Mouse (Mus musculus) megakaryocyte progenitor cell, adult 5-6 weeks (primary cell): ENCODE measurements around the gene Mydgf. TPM values are rescaled to one million over a fixed set of nuclear protein-coding genes. Genes with fewer than 3 reads are reported as not detected.

Source experiments
- ATAC-seq: replicated peaks from 2 replicates; pipeline ENCODE4 v1.8.0; 2016; ENCODE audit warnings: mild to moderate bottlenecking, moderate TSS enrichment, inconsistent platforms; ENCODE audit not compliant: poor library complexity
- total RNA-seq, 2 experiments: library from RNA; stranded (forward) in 1 of 2; stranded (reverse) in 1 of 2; fragments of 157-497, 149-512 nt in 1 of 2; fragments of 200-1000 nt in 1 of 2; gene quantifications; 2 replicates each; pipeline versions ENCODE4 v1.2.3 to v1.2.4; 2015 to 2017

Mydgf gene
- 55.1 and 56.1 TPM in 2 replicates for total RNA-seq (2015)
- total RNA-seq (2017): 50.4 and 57.1 TPM in 2 replicates

DNA sequence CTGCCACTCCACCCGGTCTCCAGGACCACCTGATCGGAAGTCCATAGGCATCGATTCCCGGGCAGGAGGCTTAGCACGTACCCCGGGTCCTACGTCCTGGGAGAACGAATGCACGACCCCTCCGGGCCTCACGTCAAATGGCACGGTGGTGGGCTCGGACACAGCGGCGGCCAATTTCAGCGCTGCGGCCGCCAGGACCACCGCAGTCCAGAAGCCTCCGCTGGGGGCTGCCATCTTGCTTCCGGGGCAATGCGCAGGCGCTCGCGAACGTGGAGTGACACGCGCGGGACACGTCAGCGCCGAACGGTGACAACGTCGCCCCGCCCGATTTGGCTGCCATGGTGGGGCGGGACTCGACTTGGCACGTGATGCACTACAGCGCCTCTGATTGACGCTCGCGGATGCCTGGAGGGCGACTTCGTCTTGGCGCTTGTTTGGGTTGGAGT, at the start of gene Mydgf:
Gene Mydgf, minus strand, starts transcription at position 263 of the 446 bp plus-strand sequence.
- ATAC-seq: peak; percentile 95

DNA sequence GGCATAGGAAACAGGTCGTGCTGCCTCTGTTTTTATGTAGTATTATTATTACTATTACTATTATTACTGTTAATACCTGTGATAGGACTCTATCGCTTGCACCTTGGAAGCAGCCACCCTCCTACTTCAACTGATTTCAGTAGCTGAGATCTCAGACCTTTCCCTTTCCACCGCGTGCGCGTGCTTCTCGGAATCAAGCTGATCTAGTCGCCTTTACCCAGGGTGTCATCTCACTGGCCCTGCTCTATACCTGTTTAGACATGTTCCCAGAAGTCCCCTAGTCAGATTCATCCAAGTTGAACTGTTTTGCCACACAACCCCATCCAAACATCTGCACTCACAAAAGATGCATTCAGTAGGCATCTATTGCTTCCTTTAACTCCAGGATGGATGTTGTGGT, 49.7 kb upstream of the Mydgf start:
- no peak for ATAC-seq

DNA sequence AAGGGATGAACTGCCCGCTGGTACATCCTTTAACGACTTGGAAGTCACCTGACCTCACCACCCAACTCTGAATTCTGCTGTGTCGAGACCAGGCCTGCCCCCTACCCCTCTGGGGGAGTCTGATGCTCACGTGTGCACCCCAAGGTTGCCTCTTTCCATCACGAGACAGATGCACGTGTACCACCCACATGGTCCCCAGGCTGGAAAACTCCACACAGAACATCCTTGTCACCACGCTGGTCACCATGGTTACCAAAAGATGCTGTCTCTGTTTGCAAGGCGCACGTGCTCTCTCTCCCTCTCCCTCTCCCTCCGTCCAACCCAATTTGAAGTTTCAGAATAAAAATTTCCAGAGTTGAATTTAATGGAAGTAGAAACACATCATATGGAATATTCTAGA, 46.2 kb upstream of the Mydgf start:
- ATAC-seq: no peak

DNA sequence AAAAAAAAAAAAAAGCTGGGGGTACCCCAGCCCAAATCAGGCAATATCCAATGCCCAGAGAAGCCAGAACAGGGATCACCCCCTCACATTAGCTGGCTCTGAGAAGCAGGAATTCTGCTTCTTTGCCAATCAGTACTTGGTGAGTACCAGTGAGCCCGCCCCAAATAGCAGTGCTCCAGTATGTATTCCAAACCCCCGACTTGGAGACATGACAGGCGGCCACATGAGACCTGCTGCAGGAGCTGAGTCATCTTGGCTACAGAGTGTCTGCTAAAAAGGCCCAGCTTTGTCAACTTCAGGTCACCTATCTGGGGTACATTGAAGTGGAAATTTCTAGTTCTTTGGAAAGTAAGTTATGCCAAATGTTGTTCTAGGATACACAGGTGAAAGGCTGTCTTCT, 42.8 kb upstream of the Mydgf start:
- ATAC-seq: no peak

DNA sequence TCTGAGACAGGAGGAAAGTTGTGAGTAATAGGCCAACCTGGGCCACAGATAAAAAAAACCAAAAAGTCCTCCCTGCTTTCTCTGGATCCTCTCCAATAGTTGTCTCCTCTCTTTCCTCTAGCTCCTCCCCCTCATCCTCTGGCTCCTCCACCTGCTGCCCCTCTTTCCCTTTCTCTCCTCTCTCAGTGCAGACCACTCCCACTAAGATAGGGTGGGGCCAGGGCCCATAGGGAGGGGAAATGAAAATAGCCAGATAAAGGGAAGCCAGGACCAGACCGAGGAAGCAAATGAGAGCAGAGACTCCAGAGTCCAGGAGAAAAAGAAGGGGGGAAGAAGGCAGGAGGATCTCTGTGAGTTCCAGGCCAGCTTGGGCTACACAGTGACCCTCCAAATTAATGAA, 41.2 kb upstream of the Mydgf start:
- ATAC-seq: peak; percentile 31; the same call in 1 of the 2 replicates

DNA sequence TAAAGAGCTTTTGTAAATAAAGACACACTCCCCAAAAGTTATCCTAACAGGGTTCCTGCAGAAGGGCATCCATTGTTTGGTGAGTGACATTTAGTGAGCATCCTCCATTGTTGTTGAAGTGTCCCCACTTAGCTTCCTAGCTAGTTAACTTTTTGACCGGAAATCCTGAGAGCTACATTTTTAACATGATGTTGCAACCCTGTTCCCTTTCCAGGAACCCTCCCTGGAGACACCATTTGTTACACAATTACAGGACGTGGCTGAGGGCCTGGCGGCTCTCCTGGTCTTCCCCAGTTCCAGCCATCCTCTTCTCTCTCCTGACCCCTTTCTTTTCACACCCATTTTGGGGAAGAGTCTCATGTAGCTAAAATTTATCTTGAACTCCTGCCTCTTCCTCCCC, 36.1 kb upstream of the Mydgf start:
- peak; percentile 52 for ATAC-seq

DNA sequence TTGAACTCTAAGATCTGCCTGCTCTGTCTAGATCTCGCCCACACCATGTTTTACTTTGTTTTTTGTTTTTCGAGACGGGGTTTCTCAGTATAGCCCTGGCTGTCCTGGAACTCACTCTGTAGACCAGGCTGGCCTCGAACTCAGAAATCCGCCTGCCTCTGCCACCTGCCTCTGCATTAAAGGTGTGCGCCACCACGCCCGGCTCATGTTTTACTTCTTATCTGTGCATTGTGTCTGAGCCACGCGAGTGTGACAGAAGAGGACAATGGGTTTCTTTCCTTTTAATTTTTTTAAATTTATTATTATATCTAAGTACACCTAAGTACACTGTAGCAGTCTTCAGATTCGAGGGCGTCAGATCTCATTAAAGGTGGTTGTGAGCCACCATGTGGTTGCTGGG, 35.5 kb upstream of the Mydgf start:
- ATAC-seq: no peak

DNA sequence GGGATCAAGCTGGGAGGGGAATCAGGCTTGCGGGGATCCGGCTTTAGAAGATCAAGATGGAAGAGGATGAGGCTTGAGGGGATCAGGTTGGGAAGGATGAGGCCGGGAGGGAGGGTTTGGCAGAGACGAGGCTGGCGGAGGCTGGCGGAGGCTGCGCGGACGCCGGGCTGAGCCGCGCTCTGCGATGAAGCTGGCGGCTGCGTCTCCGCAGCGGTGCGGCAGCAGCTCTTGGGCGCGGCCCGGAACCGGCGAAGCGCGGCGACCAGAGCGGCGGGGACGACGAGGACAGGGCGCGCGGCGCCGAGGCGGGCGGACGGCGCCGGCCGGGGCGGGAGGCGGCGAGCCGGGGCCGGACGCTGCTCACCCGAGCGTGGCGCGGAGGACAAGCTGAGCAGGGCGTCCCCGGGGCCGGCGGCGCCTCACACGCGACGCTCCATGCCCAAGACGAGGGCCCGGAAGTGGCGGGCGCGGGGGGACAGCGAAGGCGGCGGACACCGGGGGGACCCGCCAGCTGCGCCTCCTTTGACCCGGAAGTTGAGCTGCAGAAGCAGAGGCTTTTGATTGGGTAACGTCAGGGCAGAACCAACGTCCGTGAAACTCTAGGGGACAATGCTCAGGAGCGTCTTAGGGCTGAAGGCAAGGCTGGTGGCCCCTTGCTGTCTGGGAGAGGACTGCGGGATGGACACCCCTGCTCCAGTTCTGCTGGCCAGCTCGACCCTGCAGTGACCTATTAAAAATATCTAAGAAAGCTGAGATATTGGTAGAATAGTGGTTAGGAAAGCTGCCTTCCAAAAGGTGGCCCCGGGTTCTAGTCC, 34.9 kb upstream of the Mydgf start, which contains the start of gene Dpp9:
Gene Dpp9, minus strand, starts transcription at position 529 of the 815 bp plus-strand sequence.
- ATAC-seq: peak; percentile 97

DNA sequence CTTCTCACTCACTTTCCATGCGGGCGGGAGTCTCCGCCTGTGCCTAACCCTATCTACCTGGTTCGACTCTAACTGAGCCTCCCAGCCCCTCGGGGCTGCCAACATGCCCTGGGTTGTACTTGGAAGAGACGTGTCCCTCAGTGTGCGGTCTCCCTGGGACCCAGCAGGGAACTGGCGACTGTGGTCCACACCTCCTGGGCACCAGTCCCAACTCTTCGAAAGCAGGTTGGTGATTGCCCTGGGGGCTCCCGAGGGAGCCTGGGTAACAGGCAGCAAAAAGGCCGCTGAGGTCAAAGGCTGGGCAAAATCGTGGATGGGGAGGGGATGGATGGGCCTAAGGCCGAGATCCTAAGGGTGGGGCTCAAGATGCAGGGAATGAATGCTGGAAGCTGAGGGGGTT, 34.0 kb upstream of the Mydgf start:
- no peak for ATAC-seq

DNA sequence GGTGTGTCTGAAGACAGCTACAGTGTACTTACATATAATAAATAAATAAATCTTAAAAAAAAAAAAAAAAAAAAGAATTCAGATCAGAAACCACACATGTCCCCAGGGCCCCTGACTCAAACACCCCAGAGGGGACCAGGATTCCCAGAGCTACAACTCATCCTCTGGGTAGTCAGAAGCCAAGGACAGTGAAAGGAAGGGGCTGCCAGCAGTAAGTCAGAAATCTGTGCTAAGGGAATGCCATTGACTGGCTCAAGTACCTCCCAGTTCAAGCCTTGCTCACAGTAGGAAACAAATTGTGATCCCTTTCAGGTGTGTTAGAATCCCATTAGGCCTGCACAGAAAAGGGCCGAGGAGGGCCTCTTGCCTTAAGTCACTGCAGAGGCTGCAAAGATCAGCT, 30.5 kb upstream of the Mydgf start:
- no peak for ATAC-seq

DNA sequence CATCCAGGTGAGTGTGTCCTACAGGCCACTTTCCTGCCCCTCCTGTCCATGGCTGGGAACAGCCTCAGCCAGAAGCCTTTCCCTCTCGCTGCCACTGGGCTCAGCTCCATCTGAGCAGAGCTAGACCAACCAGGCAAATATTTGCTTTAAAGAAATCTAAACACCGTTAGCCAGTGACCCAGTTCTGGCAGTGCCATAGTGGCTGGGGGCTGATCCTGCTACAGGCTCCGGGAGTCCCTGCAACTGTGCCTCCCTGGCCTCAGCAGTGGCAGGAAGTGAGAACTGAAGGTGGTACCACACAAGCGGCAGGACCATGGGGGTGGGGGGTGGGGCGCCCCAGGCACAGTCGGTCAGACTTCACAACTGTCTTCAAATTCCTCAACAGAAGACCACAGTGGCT, 29.0 kb upstream of the Mydgf start:
- peak; percentile 54 for ATAC-seq

DNA sequence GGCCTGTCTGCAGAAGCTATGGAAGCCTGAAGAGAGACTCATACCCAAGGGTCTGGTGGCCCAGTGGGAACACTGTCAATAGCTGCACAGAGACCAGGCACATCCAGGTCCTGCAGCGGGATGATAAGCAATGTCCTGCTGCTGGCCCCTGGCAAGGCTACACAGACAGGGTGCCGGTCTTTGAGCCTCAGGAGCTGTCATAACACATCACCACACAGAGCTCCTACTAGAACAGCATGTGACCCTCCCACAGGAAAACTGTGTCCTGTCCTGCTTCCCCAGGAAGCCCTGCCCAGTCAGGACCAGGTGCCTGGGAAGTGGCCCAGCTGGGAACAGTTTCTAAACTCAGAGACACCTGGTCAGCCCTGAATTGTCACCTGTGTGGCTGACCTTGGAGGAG, 27.4 kb upstream of the Mydgf start:
- no peak for ATAC-seq

DNA sequence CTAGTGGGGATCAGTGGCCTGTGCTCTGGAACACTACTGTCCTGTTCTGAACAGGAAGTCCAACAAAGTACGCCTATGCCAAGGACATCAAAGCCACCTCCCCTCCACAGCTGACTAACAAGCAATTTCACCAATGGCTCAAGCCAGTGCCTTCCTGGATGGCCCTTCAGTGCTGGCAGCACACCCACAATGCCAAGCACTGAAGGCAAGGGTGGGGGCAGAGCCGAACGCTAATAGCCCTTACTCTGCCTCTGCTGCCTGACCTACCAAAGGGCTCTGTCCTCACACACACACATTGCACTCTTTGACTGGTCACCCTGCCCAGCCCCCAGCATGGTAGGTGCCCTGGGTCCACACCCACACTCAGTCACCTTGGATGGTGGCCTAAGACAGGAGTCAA, 25.1 kb upstream of the Mydgf start:
- no peak for ATAC-seq

DNA sequence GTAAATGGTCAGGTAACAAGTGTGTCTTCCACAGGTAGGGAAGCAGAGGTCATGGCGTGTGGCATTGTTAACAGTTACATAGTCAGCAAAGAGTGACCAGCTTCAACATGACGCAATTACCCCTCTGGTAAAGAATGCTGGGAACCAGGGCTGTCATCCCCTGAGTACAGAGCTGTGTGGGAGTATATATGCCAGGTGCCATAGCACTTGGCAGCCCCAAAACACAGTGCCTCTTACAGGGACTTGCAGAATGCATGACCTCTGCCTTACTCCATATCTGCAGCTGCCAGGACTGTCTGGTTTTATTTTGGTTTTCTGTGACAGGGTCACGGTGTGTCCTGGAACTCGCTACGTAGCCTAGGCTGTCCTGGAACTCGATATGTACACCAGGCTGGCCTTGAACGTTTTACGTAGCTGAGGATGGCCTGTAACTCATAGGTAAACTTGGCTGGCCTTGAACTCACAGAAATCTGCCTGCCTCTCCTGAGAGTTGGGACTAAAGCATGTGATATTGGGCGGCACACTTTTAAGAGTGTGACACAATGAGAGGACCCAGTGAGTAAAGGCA, 24.3 kb upstream of the Mydgf start:
- no peak for ATAC-seq

DNA sequence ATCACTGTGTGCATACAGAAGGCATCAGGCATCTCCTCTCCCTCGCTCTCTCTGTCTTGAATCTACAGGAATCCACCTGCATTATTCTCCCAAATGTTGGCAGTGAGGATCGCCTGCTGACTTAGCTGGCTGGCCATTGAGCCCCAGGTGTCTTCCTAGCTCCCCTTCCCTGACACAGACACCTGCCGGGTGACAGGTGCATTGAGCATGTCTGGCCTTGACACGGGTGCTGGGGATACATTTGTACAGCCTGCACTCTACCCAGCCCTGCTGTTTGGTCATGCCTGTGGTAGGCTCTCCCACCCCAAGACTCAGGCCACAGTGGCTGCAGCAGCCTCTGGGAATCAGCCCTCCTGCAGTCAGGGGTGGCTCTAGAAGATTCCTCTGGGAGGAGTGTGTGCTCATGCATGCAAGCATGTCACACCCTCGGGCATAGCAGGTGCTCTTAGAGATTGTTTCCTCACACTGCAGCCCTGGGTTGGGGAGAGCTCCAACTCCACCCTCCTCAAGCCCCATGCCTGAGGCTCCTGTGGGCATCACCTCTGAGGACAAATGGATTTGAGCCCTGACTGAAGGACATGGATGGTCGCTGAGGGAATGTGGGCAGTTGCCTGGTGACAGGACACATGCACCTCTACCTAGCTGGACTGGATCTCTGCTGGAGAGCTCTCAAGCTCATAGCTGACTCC, 23.4 kb upstream of the Mydgf start:
- no peak for ATAC-seq

DNA sequence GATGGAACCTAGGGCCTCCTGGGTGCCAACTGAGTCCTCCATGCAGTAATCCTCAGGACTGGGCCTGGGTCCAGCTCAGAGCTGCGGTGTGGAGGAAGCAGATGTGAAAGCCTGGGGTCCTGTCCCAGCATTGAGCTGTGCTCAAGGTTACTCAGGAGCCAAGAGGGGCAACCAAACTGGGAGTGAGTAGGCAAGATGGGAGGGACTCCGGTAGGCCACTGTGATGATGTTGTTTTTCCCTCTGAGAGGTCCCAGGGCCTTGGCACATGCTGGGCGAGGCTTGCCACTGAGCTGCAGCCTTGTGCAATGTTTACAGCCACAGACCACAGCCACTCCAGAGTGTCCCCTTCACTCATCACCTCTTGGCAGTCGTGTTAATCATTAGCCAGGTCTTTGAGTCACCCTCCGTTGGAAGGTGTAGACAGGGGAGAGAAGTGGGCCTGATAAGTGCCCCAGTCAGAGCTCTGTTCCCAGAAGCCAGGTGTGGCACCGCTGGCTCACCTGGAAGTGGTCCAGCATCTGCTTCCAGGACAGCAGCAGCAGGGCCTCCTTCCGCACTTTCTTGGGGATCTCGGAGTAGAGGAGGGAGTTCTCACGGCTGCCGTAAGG, 22.7 kb upstream of the Mydgf start:
- no peak for ATAC-seq

DNA sequence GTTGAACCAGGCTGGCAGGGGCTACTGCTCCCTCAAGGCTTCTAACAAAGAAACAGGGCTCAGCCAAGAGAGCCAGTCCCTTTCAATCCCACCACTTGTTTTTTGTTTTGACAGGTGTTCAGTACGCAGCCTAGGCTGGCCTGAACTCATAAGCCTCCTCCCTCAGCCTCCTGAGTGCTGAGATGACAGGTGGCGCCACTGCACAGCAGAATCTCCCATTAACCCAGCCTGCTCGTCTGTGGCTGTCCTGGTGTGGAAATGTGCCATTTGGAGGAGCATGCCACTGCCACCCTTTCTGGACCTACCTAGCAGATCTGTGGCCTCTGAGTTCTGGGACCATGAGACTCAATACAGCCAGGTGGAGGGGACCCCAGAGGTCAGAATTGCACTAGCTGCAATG, 20.0 kb upstream of the Mydgf start:
- ATAC-seq: peak; percentile 32; the same call in 1 of the 2 replicates

DNA sequence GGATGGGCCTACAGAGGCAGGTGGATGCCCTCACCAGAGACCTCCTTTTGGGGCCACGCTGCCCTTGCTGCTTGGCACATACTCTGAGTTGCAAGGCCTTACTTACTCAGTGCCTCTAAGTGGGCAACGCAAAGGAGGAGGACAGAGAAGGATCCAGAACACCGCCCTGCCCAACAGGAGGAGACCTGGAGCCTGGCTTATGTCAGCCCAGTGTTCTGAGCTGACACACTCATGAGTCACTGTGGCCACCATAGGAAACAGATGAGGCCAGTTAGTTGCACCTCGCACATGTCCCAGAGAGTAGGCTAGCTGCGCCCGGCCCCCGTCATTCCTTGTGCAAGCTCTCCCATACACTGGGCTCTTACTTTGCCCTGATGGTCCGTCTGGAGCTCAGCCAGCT, 18.8 kb upstream of the Mydgf start:
- ATAC-seq: no peak

DNA sequence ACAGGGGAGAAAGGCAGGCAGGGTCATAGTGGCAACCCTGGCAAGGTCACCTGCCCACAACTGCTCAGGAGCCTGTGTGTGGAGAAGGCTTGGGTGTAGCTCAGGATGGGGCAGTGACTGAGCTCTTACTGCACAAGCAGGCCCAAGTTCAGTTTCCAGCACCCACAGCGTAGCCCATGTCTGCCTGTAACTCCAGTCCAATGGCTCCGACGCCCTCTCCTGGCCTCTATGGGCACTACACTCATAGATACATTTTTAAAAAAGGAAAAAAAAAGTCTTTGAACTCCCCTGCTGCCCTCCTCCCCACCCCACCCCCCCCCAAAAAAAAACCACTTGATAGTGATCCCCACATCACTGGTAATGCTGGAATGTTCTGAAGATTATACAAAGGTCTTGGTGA, 17.9 kb upstream of the Mydgf start:
- ATAC-seq: no peak

DNA sequence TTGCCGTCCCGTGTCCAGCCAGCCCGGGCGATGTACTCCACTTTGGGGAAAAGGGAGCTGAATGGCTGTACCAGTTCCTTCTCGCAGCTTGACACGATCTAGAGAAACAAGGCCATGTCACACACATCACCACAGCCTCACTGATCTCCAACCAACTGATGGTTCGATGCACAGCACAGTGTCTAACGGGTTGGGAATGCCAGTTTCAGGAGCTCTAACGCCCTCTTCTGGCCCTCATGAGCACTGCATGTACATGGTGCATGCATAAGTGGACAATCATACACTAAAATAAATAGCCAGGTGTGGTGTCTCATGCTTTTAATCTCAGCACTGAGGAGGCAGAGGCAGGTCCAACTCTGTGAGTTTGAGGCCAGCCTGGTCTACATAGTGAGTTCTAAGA, 16.9 kb upstream of the Mydgf start:
- peak; percentile 48 for ATAC-seq

DNA sequence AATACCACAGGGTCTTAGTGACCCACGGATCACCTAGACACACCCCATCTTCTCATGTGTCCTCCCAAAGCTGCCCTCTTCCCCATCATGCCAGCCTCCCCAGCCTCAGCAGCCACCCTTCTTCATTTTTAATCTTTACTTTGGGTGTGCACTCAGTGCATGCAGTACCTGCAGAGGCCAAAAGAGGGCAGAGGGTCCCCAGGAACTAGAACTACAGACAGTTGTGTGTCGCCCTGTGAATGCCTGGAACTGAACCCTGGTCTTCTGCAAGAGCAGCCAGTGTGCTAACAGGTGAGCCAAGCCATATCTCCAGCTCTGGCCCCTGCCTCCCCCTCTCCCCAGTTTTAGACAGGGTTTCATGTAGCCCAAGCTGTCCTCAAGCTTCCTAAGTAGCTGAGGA, 13.1 kb upstream of the Mydgf start:
- peak; percentile 80 for ATAC-seq

DNA sequence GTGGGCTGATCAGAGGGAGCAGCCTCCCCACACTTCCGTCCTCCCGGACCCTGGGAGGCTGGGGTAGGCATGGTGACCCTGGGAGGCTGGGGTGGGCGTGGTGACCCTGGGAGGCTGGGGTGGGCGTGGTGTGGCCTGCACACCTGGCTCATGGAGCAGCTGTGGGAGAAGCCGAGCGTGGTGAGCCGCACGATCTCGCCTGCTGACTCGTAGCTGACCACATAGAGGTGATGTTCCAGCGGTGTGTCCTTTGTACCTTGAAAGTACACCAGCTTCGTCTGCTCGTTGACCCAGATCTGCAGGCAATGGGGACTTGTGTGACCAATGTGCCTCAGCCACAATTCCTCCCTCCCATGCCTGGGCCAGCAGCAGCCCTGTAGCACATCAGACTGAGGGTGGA, 11.0 kb upstream of the Mydgf start:
- no peak for ATAC-seq
